Mouse (Mus musculus) forebrain, embryonic 13.5 days (tissue): Measurements from ENCODE around the gene Rapgef6. TPM values are rescaled to one million over a fixed set of nuclear protein-coding genes. Genes with fewer than 3 reads are reported as not detected.

Source experiments
- microRNA-seq: library from miRNA; unstranded; fragments of <30 nt; microRNA quantifications from one replicate; pipeline ENCODE4, GENCODE M21; 2016
- polyA plus RNA-seq: library from polyadenylated mRNA; unstranded; fragments of >200 nt; fragmentation: Nextera tagmentation; extraction: Ambion mirVana; gene quantifications from 2 replicates; pipeline ENCODE4 v1.2.1, GENCODE M21; 2015

Gene Rapgef6
- polyA plus RNA-seq, 1 experiment from 2014 or later = 36.4 TPM

Small RNAs within 50 kb of the gene (microRNA-seq; reads per million reads assigned to microRNA genes)
- not detected for gene Gm26116

Other genes with a start within 250 kb of the Rapgef6 start
- gene Acsl6, start 219.0 kb upstream of the Rapgef6 start, polyA plus RNA-seq = 24.7 and 26.7 TPM in 2 replicates
- gene Meikin, start 152.2 kb upstream of the Rapgef6 start, polyA plus RNA-seq = not detected in 2 replicates
- gene Fnip1, start 84.6 kb upstream of the Rapgef6 start, polyA plus RNA-seq = 10.9 TPM in 2 replicates